In genomic region chr10:107940302-107940701, GRCm38 (mm10) we compare ENCODE assay signal across 24 mouse cellular contexts. TPM values are rescaled to one million over a fixed set of nuclear protein-coding genes. Genes with fewer than 3 reads are reported as not detected.
DNase-seq lines count a peak whose midpoint lies in the region; ATAC-seq and TF ChIP-seq lines count a peak whose summit lies in the region.
"Had no signal": no experiment of that assay in that cellular context is flagged by ENCODE, and none has a peak within 500 bp of the region (broad histone marks: within the 10 kb centered on the region; RNA-seq: fewer than 3 reads in every experiment).

No protein-coding gene starts in this region.

- no peak for TF ChIP-seq POLR2A in heart, adult 2 months (IDR thresholded peaks at IDR 0.05; ENCODE audit: insufficient read depth, low read depth, low read length)

- H3K79me2 ChIP-seq in heart, adult 2 months (replicated peaks; ENCODE audit: control insufficient read depth, insufficient read depth, low read length) = no peaks in the 10 kb centered on the region

- H3K27me3 ChIP-seq in heart, adult 2 months (ENCODE audit: control insufficient read depth, insufficient read depth, low read length) = no peaks in the 10 kb centered on the region
- H3K27me3 ChIP-seq in heart, embryonic 14.5 days (ENCODE audit: control insufficient read depth, insufficient read depth, low read length) = no peaks in the 10 kb centered on the region
- H3K27me3 ChIP-seq: limb, embryonic 12.5 days; lung, embryonic 15.5 days had no signal

- no peak for DNase-seq in heart, adult 2 months
- DNase-seq in heart, postnatal 36 days = no peak
- DNase-seq in right cerebral cortex, adult 18-20 months = peak; percentile 13
- DNase-seq in right cerebral cortex, postnatal 25 days = no peak
- DNase-seq in cerebellum, postnatal 25 days = no peak
- DNase-seq in cerebellum, adult 9-11 months = no peak
- DNase-seq: adrenal gland, adult 8-10 months; B cell, adult 2 months; cerebellum, postnatal 10 days; embryo, embryonic 11 days; gastrocnemius, postnatal 10 days; retina, postnatal 1 day; thymus, postnatal 14 days had no signal

- no peak overlapping the region for H3K4me3 ChIP-seq in heart, adult 2 months
- no peak overlapping the region for H3K4me3 ChIP-seq in heart, embryonic 14.5 days (ENCODE audit: control insufficient read depth in 1 of 2, insufficient read depth in 1 of 2, low read depth in 1 of 2, low read length in 2 of 2)
- H3K4me3 ChIP-seq: forebrain, embryonic 10.5 days; limb, embryonic 12.5 days; lung, embryonic 15.5 days had no signal

- no peak overlapping the region for H3K9ac ChIP-seq in heart, adult 2 months (ENCODE audit: low read depth, low read length)
- no peak overlapping the region for H3K9ac ChIP-seq in heart, embryonic 14.5 days (ENCODE audit: low read length)
- H3K9ac ChIP-seq: limb, embryonic 12.5 days; liver, embryonic 14.5 days; lung, embryonic 15.5 days had no signal

- intact Hi-C loops in heart, adult 2 months (cut with DNase I) = loop anchor here (1.0 kb wide), 1 partner anchor 38 kb away; no protein-coding TSS in a partner anchor
- intact Hi-C loops in heart, postnatal 36 days (cut with DNase I) = no loop called here

- no peak for TF ChIP-seq EP300 in heart, adult 2 months (IDR thresholded peaks at IDR 0.05; ENCODE audit: insufficient read depth, low read depth, low read length)

- 6% methylated on average over 6 of the region's 6 CpGs for WGBS in heart, adult 2 months
- 11% methylated on average over 6 of the region's 6 CpGs for WGBS in heart, embryonic 14.5 days

- peak; percentile 54; the same call in 1 of the 2 replicates for ATAC-seq in heart, embryonic 14.5 days (ENCODE audit: insufficient number of reproducible peaks, insufficient read depth, low FRiP score, low read depth)
- ATAC-seq in erythroid progenitor cell, adult 5-6 weeks (replicated peaks; ENCODE audit: low FRiP score, poor library complexity, severe bottlenecking) = no peak
- ATAC-seq: hindbrain, embryonic 16.5 days had no signal

- H3K27ac ChIP-seq in heart, adult 2 months = peak overlapping the region; percentile 24
- peak overlapping the region in 1 of 2 experiments; percentile 25; a peak in 1 of 4 replicates for H3K27ac ChIP-seq in heart, embryonic 14.5 days (replicated peaks in 1 of 2; ENCODE audit: control insufficient read depth in 1 of 2, insufficient read depth in 1 of 2, low read depth in 2 of 2, low read length in 2 of 2)
- H3K27ac ChIP-seq: forebrain, embryonic 10.5 days; kidney, postnatal 0 days; limb, embryonic 12.5 days; liver, embryonic 14.5 days; lung, embryonic 15.5 days had no signal

- peak overlapping the region; percentile 35 for H3K4me2 ChIP-seq in heart, embryonic 14.5 days (ENCODE audit: low read length)
- H3K4me2 ChIP-seq: limb, embryonic 12.5 days; lung, embryonic 15.5 days; midbrain, embryonic 11.5 days had no signal

- no peaks in the 10 kb centered on the region for H3K9me3 ChIP-seq in heart, embryonic 14.5 days (ENCODE audit: control insufficient read depth, low read length)
- H3K9me3 ChIP-seq: forebrain, embryonic 10.5 days; limb, embryonic 12.5 days; lung, embryonic 15.5 days had no signal

- no peak for TF ChIP-seq CTCF in heart, adult 2 months (IDR thresholded peaks at IDR 0.05)

- peaks cover 4% of the 10 kb centered on the region; the same call in 1 of the 2 replicates for H3K36me3 ChIP-seq in heart, adult 2 months (ENCODE audit: control insufficient read depth, insufficient read depth, low read length)
- H3K36me3 ChIP-seq in heart, embryonic 14.5 days (ENCODE audit: control insufficient read depth, insufficient read depth, low read length) = no peaks in the 10 kb centered on the region
- H3K36me3 ChIP-seq: forebrain, embryonic 10.5 days; limb, embryonic 12.5 days; lung, embryonic 15.5 days had no signal

- H3K4me1 ChIP-seq in heart, adult 2 months (ENCODE audit: control insufficient read depth, insufficient read depth, low read length) = no peaks in the 10 kb centered on the region; the same call in 1 of the 2 replicates
- H3K4me1 ChIP-seq in heart, embryonic 14.5 days (ENCODE audit: control insufficient read depth in 2 of 2, insufficient read depth in 2 of 2, low read length in 2 of 2) = peaks cover 4 to 10% of the 10 kb centered on the region in 2 experiments
- H3K4me1 ChIP-seq: forebrain, embryonic 10.5 days; limb, embryonic 12.5 days; lung, embryonic 15.5 days had no signal

RNA-seq across cellular contexts. Expression of gene Otogl, which starts 28.4 kb away (rescaled TPM):
- under 1 TPM in 1 of 2 experiments, not detected in 1; 0.07 TPM for total RNA-seq in heart, adult 2 months (2021)
- 0.02 and 0.09 TPM in 2 replicates for polyA plus RNA-seq in heart, adult 2 months (2012; rRNA removed)
- total RNA-seq in heart, postnatal 36 days (2021) = under 1 TPM; 0.05 to 0.06 TPM
- polyA plus RNA-seq in heart, embryonic 14.5 days (2014; fragmentation: Nextera tagmentation; extraction: Ambion mirVana) = 0.04 and 0.08 TPM in 2 replicates
- total RNA-seq in erythroid progenitor cell, adult 5-6 weeks (2015; ENCODE audit: low replicate concordance) = 0.36 and 0.42 TPM in 2 replicates
- total RNA-seq in erythroid progenitor cell, adult 5-6 weeks (2017; ENCODE audit: low replicate concordance) = not detected in 2 replicates
- total RNA-seq: hematopoietic stem cell, adult 5-6 weeks had no signal
- polyA plus RNA-seq: forebrain, embryonic 10.5 days; intestine, postnatal 0 days; midbrain, embryonic 11.5 days had no signal
